Mouse (Mus musculus) thymus, adult 2 months (tissue): ENCODE data around the gene Plppr1.

Source experiments
- CTCF ChIP-seq: fragments of 200-500 bp; IDR thresholded peaks from 2 replicates; pipeline ENCODE4 v1.5.1; 2012; ENCODE audit warnings: mild to moderate bottlenecking, control low read depth, low read length, moderate library complexity, borderline replicate concordance; ENCODE audit not compliant: control insufficient read depth, poor library complexity, insufficient read depth; ENCODE audit errors: extremely low read depth
- POLR2A ChIP-seq: fragments of 200-500 bp; IDR thresholded peaks from 2 replicates; pipeline ENCODE4 v1.6.1; 2012; ENCODE audit warnings: mild to moderate bottlenecking, low read length, control low read depth, moderate library complexity; ENCODE audit not compliant: control insufficient read depth, poor library complexity, insufficient read depth; ENCODE audit errors: extremely low read depth

DNA sequence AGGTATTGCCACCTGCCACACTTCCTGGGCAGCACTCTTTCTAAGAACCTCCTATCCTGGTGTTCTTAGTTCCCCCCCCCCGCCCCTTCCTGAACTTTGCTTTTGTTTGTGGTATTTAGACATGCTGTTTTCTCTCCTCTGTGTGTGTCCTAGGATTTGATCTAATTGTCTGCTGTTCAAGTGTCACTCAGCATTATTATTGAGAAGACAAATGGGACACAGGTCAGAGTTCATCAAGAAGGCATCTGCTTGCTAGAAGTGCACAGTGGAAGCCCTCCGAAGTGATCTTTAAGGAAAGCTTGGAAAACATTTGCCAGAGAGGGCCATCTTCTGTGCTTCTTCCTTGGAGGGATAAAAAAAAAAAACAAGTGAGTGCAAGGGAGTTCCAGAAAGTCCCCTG, 1.2 kb upstream of the Plppr1 start:
- TF ChIP-seq CTCF, result no peak
- no peak for TF ChIP-seq POLR2A
